Mouse (Mus musculus) heart, postnatal 0 days (tissue): ENCODE measurements around the gene Mrps33.

ENCODE experiments used
- CTCF ChIP-seq: IDR thresholded peaks from 2 replicates; pipeline ENCODE4 v1.5.1; 2016; ENCODE audit warnings: antibody characterized with exemption, control low read depth, low read depth
- EP300 ChIP-seq: IDR thresholded peaks from 2 replicates; pipeline ENCODE4 v1.6.1; 2016; ENCODE audit warnings: antibody characterized with exemption, low read depth

DNA sequence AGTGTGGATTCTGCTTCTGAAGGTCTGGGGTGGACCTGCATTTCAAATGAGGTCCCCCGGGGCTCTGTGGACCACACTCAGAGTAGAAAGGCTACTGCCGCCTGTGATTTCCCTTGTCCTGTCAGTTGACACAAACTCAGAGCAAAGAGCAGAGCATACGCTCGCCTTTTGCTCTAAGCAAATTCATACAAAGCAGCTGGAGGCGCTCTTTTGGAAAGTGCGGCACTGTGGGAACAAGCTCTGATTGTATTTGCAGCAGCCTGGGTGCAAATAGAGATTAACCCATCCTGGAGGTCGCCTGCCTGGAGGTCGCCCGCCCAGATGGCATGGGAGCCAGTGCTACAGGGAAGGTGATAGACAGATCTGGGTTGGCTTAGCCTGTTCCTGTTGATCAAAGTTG lies 23.0 kb downstream of the Mrps33 start:
- TF ChIP-seq CTCF (no peak), EP300 (no peak)
